8 mouse cellular contexts compared by ENCODE assay signal in the genomic region with DNA sequence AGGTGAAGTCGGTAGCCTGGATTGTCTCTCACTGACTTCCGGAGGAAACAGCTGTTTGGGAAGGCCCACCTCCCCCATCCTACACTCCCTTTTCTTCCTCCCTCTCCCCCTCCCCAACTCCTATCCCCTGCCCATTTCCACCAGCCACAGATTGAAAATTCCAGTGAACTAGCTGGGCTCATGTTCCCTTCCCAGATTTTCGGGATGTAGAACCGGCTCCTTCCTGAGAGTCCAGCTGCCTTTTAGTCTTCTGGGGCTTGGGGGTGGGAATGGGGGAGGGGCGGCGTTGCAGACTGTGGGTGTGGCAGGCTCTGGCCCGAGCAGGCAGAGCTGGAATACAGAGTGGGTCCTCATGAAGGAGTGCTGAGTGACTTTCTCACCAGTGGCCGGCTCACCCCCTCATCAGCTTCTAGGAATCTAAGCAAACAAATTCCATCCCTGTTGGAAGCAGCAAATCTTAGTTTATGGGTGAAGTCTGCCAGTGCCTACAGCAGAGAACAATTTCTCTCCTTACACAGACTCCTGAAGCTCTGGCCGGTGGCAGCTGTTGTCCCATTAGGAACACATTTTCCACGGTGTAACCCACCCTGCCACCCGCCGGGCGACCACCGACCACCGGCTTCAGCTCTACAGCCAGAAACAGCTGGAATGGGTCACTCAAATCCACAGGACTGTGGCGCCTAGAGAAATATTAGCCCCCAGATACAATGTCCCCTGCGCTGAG.
DNase-seq lines count a peak whose midpoint lies in the region; ATAC-seq and TF ChIP-seq lines count a peak whose summit lies in the region.

No protein-coding gene starts in this region.

- H3K9me3 ChIP-seq in kidney, embryonic 15.5 days (replicated peaks), result no peaks in the 10 kb centered on the region
- no peaks in the 10 kb centered on the region for H3K9me3 ChIP-seq in hindbrain, postnatal 0 days (ENCODE audit: low read length)

- intact Hi-C loops in gastrocnemius, postnatal 36 days (cut with DNase I), result no loop called here

- H3K9ac ChIP-seq in kidney, embryonic 15.5 days, result 0 out of 2 replicates have a peak overlapping the region, but pooled peaks have one; percentile 14
- H3K9ac ChIP-seq in hindbrain, postnatal 0 days (replicated peaks; ENCODE audit: low read length), result no peak overlapping the region

- no peak for TF ChIP-seq CTCF in kidney, adult 2 months (conservative IDR thresholded peaks at IDR 0.05; ENCODE audit: insufficient read depth, insufficient read length, low read depth, low read length)
- TF ChIP-seq CTCF in hindbrain, postnatal 0 days (IDR thresholded peaks at IDR 0.05; ENCODE audit: low read depth), result no peak

- H3K27me3 ChIP-seq in kidney, embryonic 15.5 days, result no peaks in the 10 kb centered on the region
- no peaks in the 10 kb centered on the region for H3K27me3 ChIP-seq in kidney, adult 2 months (replicated peaks; ENCODE audit: control insufficient read depth, insufficient read depth, low read length)
- H3K27me3 ChIP-seq in hindbrain, postnatal 0 days (ENCODE audit: insufficient read depth, low read length), result no peaks in the 10 kb centered on the region

- TF ChIP-seq POLR2A in kidney, adult 2 months (IDR thresholded peaks at IDR 0.05; ENCODE audit: low read depth, low read length), result no peak

- peak overlapping the region; percentile 32 for H3K4me3 ChIP-seq in kidney, embryonic 15.5 days (replicated peaks)
- H3K4me3 ChIP-seq in kidney, adult 2 months (ENCODE audit: insufficient read depth, low read depth, low read length), result no peak overlapping the region
- no peak overlapping the region for H3K4me3 ChIP-seq in hindbrain, postnatal 0 days (ENCODE audit: low read length)

- DNase-seq in kidney, adult 2 months, result no peak
- peak; percentile 23 for DNase-seq in embryo, embryonic 11.5 days (ENCODE audit: low read depth, low spot score)
- DNase-seq in hindbrain, postnatal 0 days (ENCODE audit: low spot score), result no peak
- peak; percentile 63 for DNase-seq in neural tube, embryonic 10.5 days (ENCODE audit: extremely low spot score, low spot score)
- DNase-seq in gastrocnemius, postnatal 36 days, result no peak
- DNase-seq in cerebellum, adult 8-10 months, result no peak
- DNase-seq in adrenal gland, postnatal 14 days, result no peak

- H3K27ac ChIP-seq in kidney, embryonic 15.5 days, result peak overlapping the region; percentile 78
- no peak overlapping the region for H3K27ac ChIP-seq in kidney, adult 2 months (ENCODE audit: insufficient read depth, low read depth, low read length)
- H3K27ac ChIP-seq in hindbrain, postnatal 0 days, result no peak overlapping the region

- ATAC-seq in kidney, embryonic 15.5 days (replicated peaks; ENCODE audit: low FRiP score), result peak; percentile 78
- ATAC-seq in hindbrain, postnatal 0 days, result 0 out of 2 replicates have a peak, but pooled peaks have one; percentile 15

- 7% methylated on average over 17 of the region's 17 CpGs for WGBS in kidney, embryonic 15.5 days
- 27% methylated on average over 17 of the region's 17 CpGs for WGBS in kidney, adult 2 months
- WGBS in hindbrain, postnatal 0 days, result 16% methylated on average over 17 of the region's 17 CpGs

- H3K4me1 ChIP-seq in kidney, embryonic 15.5 days, result peaks cover 32% of the 10 kb centered on the region
- H3K4me1 ChIP-seq in kidney, adult 2 months (ENCODE audit: control insufficient read depth, insufficient read depth, low read length), result no peaks in the 10 kb centered on the region
- H3K4me1 ChIP-seq in hindbrain, postnatal 0 days (ENCODE audit: insufficient read depth, low read length), result peaks cover 4% of the 10 kb centered on the region

- H3K36me3 ChIP-seq in kidney, embryonic 15.5 days, result no peaks in the 10 kb centered on the region
- H3K36me3 ChIP-seq in kidney, adult 2 months (ENCODE audit: control insufficient read depth, insufficient read depth, low read length), result no peaks in the 10 kb centered on the region
- H3K36me3 ChIP-seq in hindbrain, postnatal 0 days (ENCODE audit: insufficient read depth, low read length), result no peaks in the 10 kb centered on the region

- H3K4me2 ChIP-seq in kidney, embryonic 15.5 days, result peak overlapping the region; percentile 61
- peak overlapping the region; percentile 19 for H3K4me2 ChIP-seq in hindbrain, postnatal 0 days (ENCODE audit: low read depth, low read length)

Comparison
In these comparisons a context has a peak if more than half of its experiments do, and no peak if none do; other contexts are left out.
1. DNase-seq: peak in embryo, embryonic 11.5 days (single experiment) and neural tube, embryonic 10.5 days (single experiment); none in kidney, adult 2 months (single experiment), hindbrain, postnatal 0 days (single experiment), gastrocnemius, postnatal 36 days (0 of 2), cerebellum, adult 8-10 months (single experiment) and adrenal gland, postnatal 14 days (single experiment).